Mouse (Mus musculus) CH12.LX (cell line): ENCODE measurements at regions not wholly inside any gene's neighbourhood (a gene's known extent, or its start where the extent isn't known, plus 50 kb on each side); places are given as distances from the start of the nearest gene placed in this dataset.

ENCODE experiments used
- DNase-seq: peaks from one replicate; pipeline ENCODE4 v3.0.0-alpha.2; 2013; ENCODE audit errors: extremely low read depth
- H3K27ac ChIP-seq: 2 replicates; pipeline ENCODE4 v1.5.1; 2012; ENCODE audit warnings: low read depth, mild to moderate bottlenecking, control low read depth, moderate library complexity; ENCODE audit not compliant: insufficient read depth
- H3K27me3 ChIP-seq: replicated peaks from 2 replicates; pipeline ENCODE3; 2012; ENCODE audit warnings: inconsistent platforms
- H3K36me3 ChIP-seq, 2 experiments: replicated peaks in 1 of 2; 2 replicates each; pipeline versions ENCODE3 to v1.6.1; 2012; ENCODE audit warnings: inconsistent platforms in 1 of 2, low read length in 1 of 2, mild to moderate bottlenecking in 1 of 2, mixed read lengths in 1 of 2, moderate library complexity in 1 of 2; ENCODE audit not compliant: control insufficient read depth in 1 of 2, insufficient read depth in 1 of 2
- H3K4me1 ChIP-seq, 2 experiments: 2 replicates each; pipeline ENCODE4 v1.6.1; 2012; ENCODE audit warnings: inconsistent platforms in 1 of 2, moderate library complexity in 1 of 2; ENCODE audit not compliant: insufficient read depth in 2 of 2, control insufficient read depth in 1 of 2
- H3K4me2 ChIP-seq: 2 replicates; pipeline ENCODE4 v1.6.1; 2012; ENCODE audit warnings: low read depth, mild to moderate bottlenecking, control low read depth; ENCODE audit not compliant: poor library complexity, insufficient read depth, severe bottlenecking
- H3K4me3 ChIP-seq, 3 experiments: fragments of 150-350 bp in 1 of 3; sonication (generic) in 1 of 3; replicated peaks in 1 of 3; 2 replicates each; pipeline versions ENCODE3 to v1.5.1; 2011 to 2012; ENCODE audit warnings: low read depth in 2 of 3, low read length in 2 of 3, mild to moderate bottlenecking in 2 of 3, moderate library complexity in 2 of 3, control low read depth in 1 of 3, improper control_type of control experiment in 1 of 3, inconsistent platforms in 1 of 3, mixed read lengths in 1 of 3; ENCODE audit not compliant: poor library complexity in 1 of 3
- H3K79me2 ChIP-seq: replicated peaks from 2 replicates; pipeline ENCODE4 v1.6.1; 2012; ENCODE audit warnings: mild to moderate bottlenecking, moderate library complexity; ENCODE audit not compliant: control insufficient read depth, poor library complexity, insufficient read depth, severe bottlenecking; ENCODE audit errors: extremely low read depth
- H3K9ac ChIP-seq: 2 replicates; pipeline ENCODE4 v1.6.1; 2012; ENCODE audit warnings: low read depth, mild to moderate bottlenecking, control low read depth, moderate library complexity; ENCODE audit not compliant: insufficient read depth
- H3K9me3 ChIP-seq: replicated peaks from 2 replicates; pipeline ENCODE3; 2012; ENCODE audit warnings: low read length, inconsistent platforms, mixed read lengths
- BHLHE40 ChIP-seq: IDR thresholded peaks from 2 replicates; pipeline ENCODE4 v1.6.1; 2011; ENCODE audit warnings: mild to moderate bottlenecking, low read depth, low read length, improper control_type of control experiment
- CHD1 ChIP-seq: IDR thresholded peaks from 2 replicates; pipeline ENCODE4 v1.6.1; 2012; ENCODE audit warnings: low read depth, low read length, improper control_type of control experiment, inconsistent platforms
- CHD2 ChIP-seq: IDR thresholded peaks from 2 replicates; pipeline ENCODE4 v1.6.1; 2011; ENCODE audit warnings: low read length, improper control_type of control experiment
- CTCF ChIP-seq, 2 experiments: IDR thresholded peaks in 1 of 2; conservative IDR thresholded peaks in 1 of 2; 2 replicates each; pipeline ENCODE4 v1.5.1; 2011 to 2012; ENCODE audit warnings: low read depth in 2 of 2, low read length in 2 of 2, improper control_type of control experiment in 1 of 2, inconsistent platforms in 1 of 2, mild to moderate bottlenecking in 1 of 2, moderate library complexity in 1 of 2
- ELF1 ChIP-seq: IDR thresholded peaks from 2 replicates; pipeline ENCODE4 v1.6.1; 2014; ENCODE audit warnings: low read depth, mild to moderate bottlenecking, inconsistent platforms, low read length, improper control_type of control experiment
- ETS1 ChIP-seq: conservative IDR thresholded peaks from 2 replicates; pipeline ENCODE4 v1.6.1; 2012; ENCODE audit warnings: low read depth, mild to moderate bottlenecking, inconsistent platforms, low read length, improper control_type of control experiment, moderate library complexity
- HCFC1 ChIP-seq: IDR thresholded peaks from 2 replicates; pipeline ENCODE4 v1.6.1; 2012; ENCODE audit warnings: low read depth, mild to moderate bottlenecking, inconsistent platforms, low read length, improper control_type of control experiment
- IRF4 ChIP-seq: IDR thresholded peaks from 2 replicates; pipeline ENCODE4 v1.6.1; 2014; ENCODE audit warnings: low read depth, mild to moderate bottlenecking, inconsistent platforms, low read length, improper control_type of control experiment
- KAT2A ChIP-seq: IDR thresholded peaks from 2 replicates; pipeline ENCODE4 v1.6.1; 2012; ENCODE audit warnings: low read length, improper control_type of control experiment, inconsistent platforms; ENCODE audit not compliant: insufficient replicate concordance
- MAFK ChIP-seq: IDR thresholded peaks from 2 replicates; pipeline ENCODE4 v1.6.1; 2011; ENCODE audit warnings: low read length, improper control_type of control experiment; ENCODE audit not compliant: insufficient replicate concordance
- MAX ChIP-seq: IDR thresholded peaks from 2 replicates; pipeline ENCODE4 v1.6.1; 2011; ENCODE audit warnings: low read length, improper control_type of control experiment
- MEF2A ChIP-seq: IDR thresholded peaks from 2 replicates; pipeline ENCODE4 v1.6.1; 2014; ENCODE audit warnings: low read depth, mild to moderate bottlenecking, inconsistent platforms, low read length, improper control_type of control experiment, borderline replicate concordance
- MXI1 ChIP-seq: IDR thresholded peaks from 2 replicates; pipeline ENCODE4 v1.6.1; 2011; ENCODE audit warnings: mild to moderate bottlenecking, low read depth, low read length, improper control_type of control experiment
- MYC ChIP-seq: IDR thresholded peaks from 2 replicates; pipeline ENCODE4 v1.6.1; 2011; ENCODE audit warnings: low read depth, mild to moderate bottlenecking, improper control_type of control experiment, low read length
- NELFE ChIP-seq: IDR thresholded peaks from 2 replicates; pipeline ENCODE4 v1.6.1; 2011; ENCODE audit warnings: low read depth, low read length, improper control_type of control experiment
- PAX5 ChIP-seq: IDR thresholded peaks from 2 replicates; pipeline ENCODE4 v1.6.1; 2012; ENCODE audit warnings: low read length, inconsistent platforms, mixed read lengths
- POLR2A ChIP-seq: IDR thresholded peaks from 2 replicates; pipeline ENCODE4 v1.6.1; 2011; ENCODE audit warnings: low read depth, mild to moderate bottlenecking, improper control_type of control experiment, low read length
- POLR2AphosphoS2 ChIP-seq: IDR thresholded peaks from 2 replicates; pipeline ENCODE4 v1.6.1; 2011; ENCODE audit warnings: low read depth, low read length, improper control_type of control experiment
- RAD21 ChIP-seq: IDR thresholded peaks from 2 replicates; pipeline ENCODE4 v1.6.1; 2011; ENCODE audit warnings: low read depth, mild to moderate bottlenecking, low read length, improper control_type of control experiment, moderate library complexity
- RCOR1 ChIP-seq: conservative IDR thresholded peaks from 2 replicates; pipeline ENCODE4 v1.6.1; 2012; ENCODE audit warnings: low read depth, mild to moderate bottlenecking, inconsistent platforms, low read length, improper control_type of control experiment
- SIN3A ChIP-seq: IDR thresholded peaks from 2 replicates; pipeline ENCODE4 v1.6.1; 2012; ENCODE audit warnings: low read length, improper control_type of control experiment, inconsistent platforms
- TBP ChIP-seq: conservative IDR thresholded peaks from 2 replicates; pipeline ENCODE4 v1.6.1; 2011; ENCODE audit warnings: low read depth, low read length, improper control_type of control experiment
- TCF12 ChIP-seq: IDR thresholded peaks from 2 replicates; pipeline ENCODE4 v1.6.1; 2014; ENCODE audit warnings: low read depth, mild to moderate bottlenecking, inconsistent platforms, low read length, improper control_type of control experiment
- UBTF ChIP-seq: IDR thresholded peaks from 2 replicates; pipeline ENCODE4 v1.6.1; 2012; ENCODE audit warnings: low read depth, mild to moderate bottlenecking, inconsistent platforms, low read length, improper control_type of control experiment, moderate library complexity
- USF1 ChIP-seq: IDR thresholded peaks from 2 replicates; pipeline ENCODE4 v1.6.1; 2014; ENCODE audit warnings: low read depth, mild to moderate bottlenecking, inconsistent platforms, low read length, improper control_type of control experiment
- USF2 ChIP-seq: conservative IDR thresholded peaks from 2 replicates; pipeline ENCODE4 v1.6.1; 2011; ENCODE audit warnings: low read depth, low read length, improper control_type of control experiment
- ZMIZ1 ChIP-seq: IDR thresholded peaks from 2 replicates; pipeline ENCODE4 v1.6.1; 2012; ENCODE audit warnings: low read depth, mild to moderate bottlenecking, inconsistent platforms, low read length, improper control_type of control experiment
- ZNF384 ChIP-seq: IDR thresholded peaks from 2 replicates; pipeline ENCODE4 v1.6.1; 2012; ENCODE audit warnings: low read depth, low read length, improper control_type of control experiment, inconsistent platforms
- dilution Hi-C: fragments of 300-500 bp; cut with MboI; formaldehyde crosslinking; loops from 2 replicates; pipeline ENCODE4 v1.14.3; 2020; ENCODE audit warnings: low sequenced_read_pairs; ENCODE audit not compliant: extremely low pct_unique_long_range_greater_than_20kb, extremely low pct_ligation_motif_present
- in situ Hi-C: fragments of 300-500 bp; cut with MboI; formaldehyde crosslinking; loops from 3 replicates; pipeline ENCODE4 v1.14.3; 2019; ENCODE audit warnings: low sequenced_read_pairs, low pct_ligation_motif_present, low pct_unique_long_range_greater_than_20kb, mixed read lengths

DNA sequence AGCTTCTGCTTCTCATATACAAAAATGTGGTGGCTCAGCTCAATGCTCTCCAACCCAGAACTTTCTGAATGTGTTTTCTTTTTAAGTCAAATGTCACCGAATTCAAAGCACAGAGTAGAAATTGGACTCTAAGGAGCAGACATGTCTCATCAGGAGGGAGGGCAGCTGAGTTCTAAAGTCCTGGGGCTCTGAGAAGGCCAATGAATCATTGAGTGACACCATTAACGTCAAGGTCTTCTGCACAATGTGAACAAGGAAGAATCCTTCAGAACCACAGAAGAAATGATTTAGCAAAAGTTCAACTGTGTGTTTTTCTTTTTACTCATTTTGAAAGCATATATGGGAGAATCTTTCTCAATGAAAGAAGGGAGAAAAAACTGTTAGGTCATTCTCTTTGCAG, 88.6 kb upstream of the Tbl1x start:
- no peaks in the 10 kb centered on the region for H3K9me3 ChIP-seq
- DNase-seq = no peak
- TF ChIP-seq USF1 = no peak
- TF ChIP-seq MAX = no peak
- no peak for TF ChIP-seq MEF2A
- no peak for TF ChIP-seq ZNF384
- TF ChIP-seq IRF4 = no peak
- no peak for TF ChIP-seq PAX5
- TF ChIP-seq ETS1 = no peak
- TF ChIP-seq RCOR1 = no peak
- no peak for TF ChIP-seq CHD2
- TF ChIP-seq MYC = no peak
- TF ChIP-seq MXI1 = no peak
- TF ChIP-seq POLR2A = no peak
- TF ChIP-seq USF2 = no peak
- no peak for TF ChIP-seq UBTF
- TF ChIP-seq SIN3A = no peak
- TF ChIP-seq ELF1 = no peak
- TF ChIP-seq, all 38 proteins: peak for 0
- H3K4me2 ChIP-seq = no peak overlapping the region
- H3K36me3 ChIP-seq = no peaks in the 10 kb centered on the region
- no peak overlapping the region for H3K27ac ChIP-seq
- dilution Hi-C loops (no loop called here), in situ Hi-C loops (loop anchor here (10.0 kb wide), 1 partner anchor 83 kb away; no protein-coding TSS in a partner anchor)
- H3K9ac ChIP-seq = no peak overlapping the region
- H3K79me2 ChIP-seq = no peaks in the 10 kb centered on the region
- no peak overlapping the region for H3K4me3 ChIP-seq
- no peaks in the 10 kb centered on the region for H3K27me3 ChIP-seq
- no peaks in the 10 kb centered on the region for H3K4me1 ChIP-seq

DNA sequence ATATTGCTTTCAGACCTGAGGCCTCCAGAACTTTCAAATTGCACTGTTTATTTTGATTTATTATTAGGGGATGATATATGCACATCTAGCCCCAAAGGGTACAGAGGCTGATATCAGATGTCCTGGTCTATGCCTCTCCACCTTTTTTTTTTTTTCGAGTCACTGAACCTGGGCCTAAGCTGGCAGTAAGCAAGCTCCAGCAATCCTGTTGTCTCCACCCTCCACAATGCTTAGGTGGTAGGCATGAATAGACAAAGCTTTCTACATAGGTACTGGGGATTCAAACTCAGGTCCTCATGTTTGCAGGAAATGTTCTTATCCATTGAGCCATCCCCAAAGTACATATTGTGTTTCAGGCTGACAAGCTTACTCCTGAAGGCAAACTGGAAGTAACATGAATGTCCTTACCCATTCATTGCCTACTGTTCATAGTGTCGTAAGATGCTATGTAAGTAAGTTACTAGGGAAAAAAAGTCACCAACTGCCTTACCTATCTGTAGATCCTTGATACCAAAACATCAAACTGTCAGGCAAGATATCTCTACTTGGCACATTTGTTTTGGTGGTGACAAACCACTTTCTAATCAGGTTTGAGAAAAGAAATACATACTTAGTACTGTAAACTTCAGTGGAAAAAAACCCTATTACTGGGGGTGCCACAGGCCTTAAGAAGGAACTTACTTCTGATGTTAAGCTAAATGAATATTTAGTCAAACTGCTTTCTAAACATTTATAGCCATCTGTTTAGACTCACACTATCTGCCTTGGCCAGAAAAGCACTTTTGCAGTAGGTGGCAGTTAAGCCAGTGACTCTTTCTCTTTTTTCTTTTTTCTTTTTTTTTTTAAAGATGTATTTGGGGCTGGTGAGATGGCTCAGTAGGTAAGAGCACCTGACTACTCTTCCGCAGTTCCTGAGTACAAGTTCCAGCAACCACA, 85.8 kb upstream of the Tbl1x start:
- Histone ChIP-seq H3K27ac (no peak overlapping the region), H3K9me3 (no peaks in the 10 kb centered on the region), H3K4me1 (no peaks in the 10 kb centered on the region), H3K79me2 (no peaks in the 10 kb centered on the region), H3K27me3 (no peaks in the 10 kb centered on the region), H3K36me3 (no peaks in the 10 kb centered on the region), H3K4me3 (no peak overlapping the region), H3K9ac (no peak overlapping the region), H3K4me2 (no peak overlapping the region)
- in situ Hi-C loops = loop anchor here (10.0 kb wide), 1 partner anchor 80 kb away; no protein-coding TSS in a partner anchor
- no peak for DNase-seq
- dilution Hi-C loops = no loop called here
- no peak for TF ChIP-seq KAT2A
- TF ChIP-seq MXI1 = no peak
- TF ChIP-seq RAD21 = no peak
- TF ChIP-seq CTCF (conservative IDR thresholded peaks at IDR 0.05 in 1 of 2, IDR thresholded peaks at IDR 0.05 in 1 of 2; ENCODE audit: low read depth in 2 of 2, low read length in 2 of 2) = no peak
- no peak for TF ChIP-seq CHD1
- TF ChIP-seq IRF4 = no peak
- no peak for TF ChIP-seq USF1
- no peak for TF ChIP-seq HCFC1
- TF ChIP-seq ELF1 = no peak
- TF ChIP-seq TBP = no peak
- no peak for TF ChIP-seq TCF12
- no peak for TF ChIP-seq MEF2A
- TF ChIP-seq BHLHE40 = no peak
- no peak for TF ChIP-seq ZNF384
- no peak for TF ChIP-seq MAFK
- TF ChIP-seq POLR2AphosphoS2 = no peak
- TF ChIP-seq RCOR1 = no peak
- TF ChIP-seq NELFE = no peak
- TF ChIP-seq MYC = no peak
- no peak for TF ChIP-seq ZMIZ1
